Mouse (Mus musculus) CH12.LX (cell line): ENCODE measurements around the gene Acsl5. TPM values are rescaled to one million over a fixed set of nuclear protein-coding genes. Genes with fewer than 3 reads are reported as not detected.
A peak's percentile ranks its signal among the peaks of the same experiment; 100 is the strongest.

ENCODE experiments used
- DNase-seq: peaks from one replicate; pipeline ENCODE4 v3.0.0-alpha.2; 2013; ENCODE audit errors: extremely low read depth
- H3K27ac ChIP-seq: 2 replicates; pipeline ENCODE4 v1.5.1; 2012; ENCODE audit warnings: low read depth, mild to moderate bottlenecking, control low read depth, moderate library complexity; ENCODE audit not compliant: insufficient read depth
- H3K27me3 ChIP-seq: replicated peaks from 2 replicates; pipeline ENCODE3; 2012; ENCODE audit warnings: inconsistent platforms
- H3K36me3 ChIP-seq, 2 experiments: replicated peaks in 1 of 2; 2 replicates each; pipeline versions ENCODE3 to v1.6.1; 2012; ENCODE audit warnings: inconsistent platforms in 1 of 2, low read length in 1 of 2, mild to moderate bottlenecking in 1 of 2, mixed read lengths in 1 of 2, moderate library complexity in 1 of 2; ENCODE audit not compliant: control insufficient read depth in 1 of 2, insufficient read depth in 1 of 2
- H3K4me1 ChIP-seq, 2 experiments: 2 replicates each; pipeline ENCODE4 v1.6.1; 2012; ENCODE audit warnings: inconsistent platforms in 1 of 2, moderate library complexity in 1 of 2; ENCODE audit not compliant: insufficient read depth in 2 of 2, control insufficient read depth in 1 of 2
- H3K4me2 ChIP-seq: 2 replicates; pipeline ENCODE4 v1.6.1; 2012; ENCODE audit warnings: low read depth, mild to moderate bottlenecking, control low read depth; ENCODE audit not compliant: poor library complexity, insufficient read depth, severe bottlenecking
- H3K4me3 ChIP-seq, 3 experiments: fragments of 150-350 bp in 1 of 3; sonication (generic) in 1 of 3; replicated peaks in 1 of 3; 2 replicates each; pipeline versions ENCODE3 to v1.5.1; 2011 to 2012; ENCODE audit warnings: low read depth in 2 of 3, low read length in 2 of 3, mild to moderate bottlenecking in 2 of 3, moderate library complexity in 2 of 3, control low read depth in 1 of 3, improper control_type of control experiment in 1 of 3, inconsistent platforms in 1 of 3, mixed read lengths in 1 of 3; ENCODE audit not compliant: poor library complexity in 1 of 3
- H3K79me2 ChIP-seq: replicated peaks from 2 replicates; pipeline ENCODE4 v1.6.1; 2012; ENCODE audit warnings: mild to moderate bottlenecking, moderate library complexity; ENCODE audit not compliant: control insufficient read depth, poor library complexity, insufficient read depth, severe bottlenecking; ENCODE audit errors: extremely low read depth
- H3K9ac ChIP-seq: 2 replicates; pipeline ENCODE4 v1.6.1; 2012; ENCODE audit warnings: low read depth, mild to moderate bottlenecking, control low read depth, moderate library complexity; ENCODE audit not compliant: insufficient read depth
- H3K9me3 ChIP-seq: replicated peaks from 2 replicates; pipeline ENCODE3; 2012; ENCODE audit warnings: low read length, inconsistent platforms, mixed read lengths
- BHLHE40 ChIP-seq: IDR thresholded peaks from 2 replicates; pipeline ENCODE4 v1.6.1; 2011; ENCODE audit warnings: mild to moderate bottlenecking, low read depth, low read length, improper control_type of control experiment
- CHD1 ChIP-seq: IDR thresholded peaks from 2 replicates; pipeline ENCODE4 v1.6.1; 2012; ENCODE audit warnings: low read depth, low read length, improper control_type of control experiment, inconsistent platforms
- CTCF ChIP-seq, 2 experiments: IDR thresholded peaks in 1 of 2; conservative IDR thresholded peaks in 1 of 2; 2 replicates each; pipeline ENCODE4 v1.5.1; 2011 to 2012; ENCODE audit warnings: low read depth in 2 of 2, low read length in 2 of 2, improper control_type of control experiment in 1 of 2, inconsistent platforms in 1 of 2, mild to moderate bottlenecking in 1 of 2, moderate library complexity in 1 of 2
- ELF1 ChIP-seq: IDR thresholded peaks from 2 replicates; pipeline ENCODE4 v1.6.1; 2014; ENCODE audit warnings: low read depth, mild to moderate bottlenecking, inconsistent platforms, low read length, improper control_type of control experiment
- EP300 ChIP-seq: IDR thresholded peaks from 2 replicates; pipeline ENCODE4 v1.6.1; 2011; ENCODE audit warnings: low read length, improper control_type of control experiment
- ETS1 ChIP-seq: conservative IDR thresholded peaks from 2 replicates; pipeline ENCODE4 v1.6.1; 2012; ENCODE audit warnings: low read depth, mild to moderate bottlenecking, inconsistent platforms, low read length, improper control_type of control experiment, moderate library complexity
- GABPA ChIP-seq: IDR thresholded peaks from 2 replicates; pipeline ENCODE4 v1.6.1; 2012; ENCODE audit warnings: low read depth, low read length, improper control_type of control experiment, inconsistent platforms; ENCODE audit not compliant: insufficient replicate concordance
- HCFC1 ChIP-seq: IDR thresholded peaks from 2 replicates; pipeline ENCODE4 v1.6.1; 2012; ENCODE audit warnings: low read depth, mild to moderate bottlenecking, inconsistent platforms, low read length, improper control_type of control experiment
- IRF4 ChIP-seq: IDR thresholded peaks from 2 replicates; pipeline ENCODE4 v1.6.1; 2014; ENCODE audit warnings: low read depth, mild to moderate bottlenecking, inconsistent platforms, low read length, improper control_type of control experiment
- JUND ChIP-seq: conservative IDR thresholded peaks from 2 replicates; pipeline ENCODE4 v1.6.1; 2011; ENCODE audit warnings: low read depth, low read length, improper control_type of control experiment
- MAFK ChIP-seq: IDR thresholded peaks from 2 replicates; pipeline ENCODE4 v1.6.1; 2011; ENCODE audit warnings: low read length, improper control_type of control experiment; ENCODE audit not compliant: insufficient replicate concordance
- MAX ChIP-seq: IDR thresholded peaks from 2 replicates; pipeline ENCODE4 v1.6.1; 2011; ENCODE audit warnings: low read length, improper control_type of control experiment
- MEF2A ChIP-seq: IDR thresholded peaks from 2 replicates; pipeline ENCODE4 v1.6.1; 2014; ENCODE audit warnings: low read depth, mild to moderate bottlenecking, inconsistent platforms, low read length, improper control_type of control experiment, borderline replicate concordance
- MXI1 ChIP-seq: IDR thresholded peaks from 2 replicates; pipeline ENCODE4 v1.6.1; 2011; ENCODE audit warnings: mild to moderate bottlenecking, low read depth, low read length, improper control_type of control experiment
- MYC ChIP-seq: IDR thresholded peaks from 2 replicates; pipeline ENCODE4 v1.6.1; 2011; ENCODE audit warnings: low read depth, mild to moderate bottlenecking, improper control_type of control experiment, low read length
- NRF1 ChIP-seq: IDR thresholded peaks from 2 replicates; pipeline ENCODE4 v1.6.1; 2014; ENCODE audit warnings: low read depth, mild to moderate bottlenecking, inconsistent platforms, low read length, improper control_type of control experiment, moderate library complexity
- PAX5 ChIP-seq: IDR thresholded peaks from 2 replicates; pipeline ENCODE4 v1.6.1; 2012; ENCODE audit warnings: low read length, inconsistent platforms, mixed read lengths
- POLR2A ChIP-seq: IDR thresholded peaks from 2 replicates; pipeline ENCODE4 v1.6.1; 2011; ENCODE audit warnings: low read depth, mild to moderate bottlenecking, improper control_type of control experiment, low read length
- RCOR1 ChIP-seq: conservative IDR thresholded peaks from 2 replicates; pipeline ENCODE4 v1.6.1; 2012; ENCODE audit warnings: low read depth, mild to moderate bottlenecking, inconsistent platforms, low read length, improper control_type of control experiment
- SIN3A ChIP-seq: IDR thresholded peaks from 2 replicates; pipeline ENCODE4 v1.6.1; 2012; ENCODE audit warnings: low read length, improper control_type of control experiment, inconsistent platforms
- TBP ChIP-seq: conservative IDR thresholded peaks from 2 replicates; pipeline ENCODE4 v1.6.1; 2011; ENCODE audit warnings: low read depth, low read length, improper control_type of control experiment
- TCF12 ChIP-seq: IDR thresholded peaks from 2 replicates; pipeline ENCODE4 v1.6.1; 2014; ENCODE audit warnings: low read depth, mild to moderate bottlenecking, inconsistent platforms, low read length, improper control_type of control experiment
- UBTF ChIP-seq: IDR thresholded peaks from 2 replicates; pipeline ENCODE4 v1.6.1; 2012; ENCODE audit warnings: low read depth, mild to moderate bottlenecking, inconsistent platforms, low read length, improper control_type of control experiment, moderate library complexity
- USF1 ChIP-seq: IDR thresholded peaks from 2 replicates; pipeline ENCODE4 v1.6.1; 2014; ENCODE audit warnings: low read depth, mild to moderate bottlenecking, inconsistent platforms, low read length, improper control_type of control experiment
- USF2 ChIP-seq: conservative IDR thresholded peaks from 2 replicates; pipeline ENCODE4 v1.6.1; 2011; ENCODE audit warnings: low read depth, low read length, improper control_type of control experiment
- ZC3H11A ChIP-seq: IDR thresholded peaks from 2 replicates; pipeline ENCODE4 v1.6.1; 2012; ENCODE audit warnings: low read depth, mild to moderate bottlenecking, inconsistent platforms, low read length, improper control_type of control experiment
- ZKSCAN1 ChIP-seq: IDR thresholded peaks from 2 replicates; pipeline ENCODE4 v1.6.1; 2012; ENCODE audit warnings: low read depth, inconsistent platforms, low read length, improper control_type of control experiment, borderline replicate concordance
- ZMIZ1 ChIP-seq: IDR thresholded peaks from 2 replicates; pipeline ENCODE4 v1.6.1; 2012; ENCODE audit warnings: low read depth, mild to moderate bottlenecking, inconsistent platforms, low read length, improper control_type of control experiment
- ZNF384 ChIP-seq: IDR thresholded peaks from 2 replicates; pipeline ENCODE4 v1.6.1; 2012; ENCODE audit warnings: low read depth, low read length, improper control_type of control experiment, inconsistent platforms
- dilution Hi-C: fragments of 300-500 bp; cut with MboI; formaldehyde crosslinking; loops from 2 replicates; pipeline ENCODE4 v1.14.3; 2020; ENCODE audit warnings: low sequenced_read_pairs; ENCODE audit not compliant: extremely low pct_unique_long_range_greater_than_20kb, extremely low pct_ligation_motif_present
- in situ Hi-C: fragments of 300-500 bp; cut with MboI; formaldehyde crosslinking; loops from 3 replicates; pipeline ENCODE4 v1.14.3; 2019; ENCODE audit warnings: low sequenced_read_pairs, low pct_ligation_motif_present, low pct_unique_long_range_greater_than_20kb, mixed read lengths
- polyA plus RNA-seq: library from polyadenylated mRNA; unstranded; fragments of >175 nt; gene quantifications from 2 replicates; pipeline ENCODE4 v1.2.1, GENCODE M21; 2012; ENCODE audit warnings: low read depth; ENCODE audit not compliant: insufficient read length
- total RNA-seq, 2 experiments: library from RNA; depleted of rRNA; stranded (reverse); fragments of 300-350 nt in 1 of 2; fragments of >200 nt in 1 of 2; gene quantifications; 2 replicates each; pipeline ENCODE4 v1.2.3; 2012 to 2014

The Acsl5 gene
- total and polyA plus RNA-seq, 3 experiments, result 126 to 265 (median 196) TPM

- peaks cover 25 to 68% of the 10 kb centered on the region in 2 experiments for H3K4me1 ChIP-seq
- peak overlapping the region; percentile 13; the same call in 1 of the 2 replicates for H3K4me2 ChIP-seq
- DNase-seq, result no peak
- peaks cover 71 to 84% of the 10 kb centered on the region in 2 experiments for H3K36me3 ChIP-seq
- H3K79me2 ChIP-seq, result no peaks in the 10 kb centered on the region
- no peaks in the 10 kb centered on the region for H3K27me3 ChIP-seq
- dilution Hi-C loops (no loop called here), in situ Hi-C loops (no loop called here)
- no peak overlapping the region for H3K4me3 ChIP-seq
- TF ChIP-seq GABPA, result no peak
- peak; percentile 56; the same call in 1 of the 2 replicates for TF ChIP-seq IRF4
- peak; percentile 62; the same call in 1 of the 2 replicates for TF ChIP-seq MYC
- TF ChIP-seq MAX, result peak; percentile 59; the same call in 1 of the 2 replicates
- peak; percentile 60 for TF ChIP-seq ETS1
- peak; percentile 92 for TF ChIP-seq ZNF384
- TF ChIP-seq TBP, result no peak
- TF ChIP-seq MAFK, result no peak
- TF ChIP-seq EP300, result peak; percentile 67
- TF ChIP-seq MEF2A, result peak; percentile 54; the same call in 1 of the 2 replicates
- TF ChIP-seq RCOR1, result 0 out of 2 replicates have a peak, but pooled peaks have one; percentile 37
- peak overlapping the region; percentile 7; the same call in 1 of the 2 replicates for H3K9ac ChIP-seq
- H3K9me3 ChIP-seq, result no peaks in the 10 kb centered on the region
- peak overlapping the region; percentile 93 for H3K27ac ChIP-seq
Measured at GRCm38 (mm10) chr19:55292210-55292850, 40.6 kb downstream of the Acsl5 start.

GRCm38 (mm10) chr19:55293175-55293574 lies 41.4 kb downstream of the Acsl5 start:
- H3K4me1 ChIP-seq, result peaks cover 28 to 77% of the 10 kb centered on the region in 2 experiments
- dilution Hi-C loops, result no loop called here
- peak overlapping the region; percentile 7; the same call in 1 of the 2 replicates for H3K9ac ChIP-seq
- H3K27me3 ChIP-seq, result no peaks in the 10 kb centered on the region
- H3K36me3 ChIP-seq, result peaks cover 71 to 84% of the 10 kb centered on the region in 2 experiments
- in situ Hi-C loops, result no loop called here
- H3K27ac ChIP-seq, result peak overlapping the region; percentile 93
- no peak overlapping the region for H3K4me3 ChIP-seq
- peak; percentile 70 for DNase-seq
- peak overlapping the region; percentile 45 for H3K4me2 ChIP-seq
- H3K9me3 ChIP-seq, result no peaks in the 10 kb centered on the region
- no peaks in the 10 kb centered on the region for H3K79me2 ChIP-seq
- TF ChIP-seq GABPA (no peak), ZC3H11A (no peak), MXI1 (no peak), TCF12 (0 out of 2 replicates have a peak, but pooled peaks have one; percentile 40), UBTF (no peak), MYC (0 out of 2 replicates have a peak, but pooled peaks have one; percentile 26), USF2 (no peak), MAFK (no peak), SIN3A (no peak), POLR2A (no peak), BHLHE40 (no peak; the same call in 1 of the 2 replicates), ELF1 (0 out of 2 replicates have a peak, but pooled peaks have one; percentile 41), MEF2A (peak; percentile 53; the same call in 1 of the 2 replicates), CHD1 (no peak), MAX (no peak), HCFC1 (no peak), ZMIZ1 (no peak), RCOR1 (no peak), NRF1 (no peak), ZNF384 (peak; percentile 24; the same call in 1 of the 2 replicates), ZKSCAN1 (no peak), CTCF (conservative IDR thresholded peaks at IDR 0.05 in 1 of 2, IDR thresholded peaks at IDR 0.05 in 1 of 2; ENCODE audit: low read depth in 2 of 2, low read length in 2 of 2) (no peak), PAX5 (no peak), TBP (no peak), JUND (no peak), USF1 (no peak), ETS1 (0 out of 2 replicates have a peak, but pooled peaks have one; percentile 60)
